Mouse (Mus musculus) ES-Bruce4 (cell line): ENCODE measurements around the gene Rfxank.

Source experiments
- CTCF ChIP-seq: IDR thresholded peaks from one replicate; pipeline ENCODE4 v1.8.1; 2011; ENCODE audit warnings: low read depth, low read length
- EP300 ChIP-seq: IDR thresholded peaks from 2 replicates; pipeline ENCODE4 v1.6.1; 2011; ENCODE audit warnings: low read depth, low read length; ENCODE audit not compliant: insufficient read depth
- POLR2A ChIP-seq: IDR thresholded peaks from one replicate; pipeline ENCODE4 v1.8.1; 2011; ENCODE audit warnings: low read length; ENCODE audit not compliant: insufficient read depth

DNA sequence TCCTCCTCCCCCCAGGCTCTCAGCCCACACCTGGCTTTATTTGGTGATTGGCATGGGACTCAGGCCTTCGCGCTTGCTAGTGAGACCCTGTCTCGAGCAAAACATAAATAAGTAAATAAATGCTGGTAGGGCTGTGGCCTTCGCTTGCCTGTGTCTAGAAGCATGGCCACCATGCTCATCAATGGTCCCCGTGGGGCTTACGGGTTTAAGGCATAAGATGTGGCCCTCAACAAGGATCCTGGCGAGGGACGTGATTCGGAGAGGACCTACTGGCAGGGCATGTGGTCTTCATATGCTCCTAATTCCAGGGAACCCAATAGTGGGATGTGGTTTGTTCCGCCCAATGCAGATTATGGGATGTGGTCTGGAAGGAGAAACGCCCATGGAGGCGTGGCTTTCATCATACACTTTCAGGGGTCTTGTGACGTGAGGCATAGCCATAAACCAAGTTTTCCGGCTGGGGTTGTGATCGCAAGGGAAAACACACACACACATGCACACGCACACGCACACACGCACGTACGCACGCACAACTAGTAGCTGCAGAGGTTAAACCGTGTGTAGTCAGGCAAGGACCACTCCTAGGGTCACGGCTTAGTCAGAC, 27.7 kb downstream of the Rfxank start:
- TF ChIP-seq CTCF (no peak), POLR2A (no peak), EP300 (no peak)
